Mouse (Mus musculus): ENCODE measurements around the gene Elovl5. TPM values are rescaled to one million over a fixed set of nuclear protein-coding genes. Genes with fewer than 3 reads are reported as not detected.

The Elovl5 gene
- total RNA-seq, 1 experiment from 2014 or later: 347 TPM

Other genes starting within 250 kb of the Elovl5 start
- gene Gclc, start 162.8 kb upstream of the Elovl5 start, total RNA-seq (2021): 39.5 and 45.1 TPM in 2 replicates
- not detected in 2 replicates for gene Gcm1, start 134.6 kb downstream of the Elovl5 start, total RNA-seq (2021)
- gene Fbxo9, start 191.7 kb downstream of the Elovl5 start, total RNA-seq (2021): 87.2 and 89.9 TPM in 2 replicates
- 20.2 and 21.8 TPM in 2 replicates for gene Ick, start 191.8 kb downstream of the Elovl5 start, total RNA-seq (2021)

Data from adrenal gland, postnatal 14 days (tissue).